Mouse (Mus musculus) neural tube, embryonic 14.5 days (tissue): ENCODE results near the gene Zfp362. TPM values are rescaled to one million over a fixed set of nuclear protein-coding genes. Genes with fewer than 3 reads are reported as not detected.

Experiments
- polyA plus RNA-seq: library from polyadenylated mRNA; unstranded; fragments of >200 nt; fragmentation: Nextera tagmentation; extraction: Ambion mirVana; gene quantifications from 2 replicates; pipeline ENCODE4 v1.2.1, GENCODE M21; 2014

Gene Zfp362
- polyA plus RNA-seq, 1 experiment from 2014 or later: 26.2 TPM

Other genes with a start within 250 kb of the Zfp362 start
- gene Zscan20, start 195.9 kb downstream of the Zfp362 start, polyA plus RNA-seq: 3.4 and 3.9 TPM in 2 replicates
- 0.35 and 0.48 TPM in 2 replicates for gene Tlr12, start 187.4 kb downstream of the Zfp362 start, polyA plus RNA-seq
- 31.9 and 48.8 TPM in 2 replicates for gene Phc2, start 151.3 kb downstream of the Zfp362 start, polyA plus RNA-seq
- gene A3galt2, start 50.7 kb downstream of the Zfp362 start, polyA plus RNA-seq: 0.45 and 0.51 TPM in 2 replicates
- gene Trim62, start 77.5 kb upstream of the Zfp362 start, polyA plus RNA-seq: 28.8 and 31.1 TPM in 2 replicates
- 19.5 and 19.9 TPM in 2 replicates for gene Azin2, start 156.4 kb upstream of the Zfp362 start, polyA plus RNA-seq
- gene Ak2, start 185.9 kb upstream of the Zfp362 start, polyA plus RNA-seq: 57.1 and 60.0 TPM in 2 replicates